Mouse (Mus musculus) kidney, postnatal 0 days (tissue): ENCODE measurements at regions not wholly inside any gene's neighbourhood (a gene's known extent, or its start where the extent isn't known, plus 50 kb on each side); places are given as distances from the start of the nearest gene placed in this dataset.

Source experiments
- ATAC-seq: fragments of 200-750 bp; cut with Nextera tagmentation; replicated peaks from 2 replicates; pipeline ENCODE4 v1.8.0; 2017; ENCODE audit warnings: low read depth, moderate number of reproducible peaks, moderate TSS enrichment, moderate library complexity; ENCODE audit not compliant: low FRiP score
- DNase-seq: peaks from one replicate; pipeline ENCODE4 v3.0.0-alpha.2; 2016; ENCODE audit warnings: low spot score
- H3K27ac ChIP-seq: fragments of 300-500 bp; sonication (generic); 2 replicates; pipeline ENCODE4 v1.5.1; 2014; ENCODE audit warnings: mild to moderate bottlenecking
- H3K27me3 ChIP-seq: fragments of 300-500 bp; sonication (generic); 2 replicates; pipeline ENCODE4 v1.6.1; 2014; ENCODE audit warnings: low read length, mixed read lengths; ENCODE audit not compliant: insufficient read depth
- H3K36me3 ChIP-seq: fragments of 300-500 bp; sonication (generic); 2 replicates; pipeline ENCODE4 v1.6.1; 2014; ENCODE audit warnings: low read length, mixed read lengths; ENCODE audit not compliant: insufficient read depth
- H3K4me1 ChIP-seq: fragments of 300-500 bp; sonication (generic); replicated peaks from 2 replicates; pipeline ENCODE4 v1.6.1; 2014; ENCODE audit warnings: antibody characterized with exemption, low read length, mixed read lengths; ENCODE audit not compliant: insufficient read depth
- H3K4me2 ChIP-seq: fragments of 300-500 bp; sonication (generic); 2 replicates; pipeline ENCODE4 v1.6.1; 2014; ENCODE audit warnings: mild to moderate bottlenecking, low read length, moderate library complexity, mixed read lengths
- H3K4me3 ChIP-seq: fragments of 300-500 bp; sonication (generic); replicated peaks from 2 replicates; pipeline ENCODE4 v1.5.1; 2014; ENCODE audit warnings: low read depth, low read length
- H3K9ac ChIP-seq: fragments of 300-500 bp; sonication (generic); 2 replicates; pipeline ENCODE4 v1.6.1; 2014; ENCODE audit warnings: low read depth, low read length
- H3K9me3 ChIP-seq: fragments of 300-500 bp; sonication (generic); replicated peaks from 2 replicates; pipeline ENCODE4 v1.6.1; 2016; ENCODE audit warnings: low read length, inconsistent platforms, mixed read lengths
- CTCF ChIP-seq: IDR thresholded peaks from 2 replicates; pipeline ENCODE4 v1.5.1; 2016; ENCODE audit warnings: antibody characterized with exemption, low read depth, mild to moderate bottlenecking, moderate library complexity
- WGBS: fragments of 180-500 bp; shearing (Covaris S2); extraction: QIAGEN DNeasy Blood & Tissue Kit; methylation state at CpG from one replicate; pipeline ENCODE4 v1.1.7; 2014; 5-methylcytosine and 5-hydroxymethylcytosine counted together

DNA sequence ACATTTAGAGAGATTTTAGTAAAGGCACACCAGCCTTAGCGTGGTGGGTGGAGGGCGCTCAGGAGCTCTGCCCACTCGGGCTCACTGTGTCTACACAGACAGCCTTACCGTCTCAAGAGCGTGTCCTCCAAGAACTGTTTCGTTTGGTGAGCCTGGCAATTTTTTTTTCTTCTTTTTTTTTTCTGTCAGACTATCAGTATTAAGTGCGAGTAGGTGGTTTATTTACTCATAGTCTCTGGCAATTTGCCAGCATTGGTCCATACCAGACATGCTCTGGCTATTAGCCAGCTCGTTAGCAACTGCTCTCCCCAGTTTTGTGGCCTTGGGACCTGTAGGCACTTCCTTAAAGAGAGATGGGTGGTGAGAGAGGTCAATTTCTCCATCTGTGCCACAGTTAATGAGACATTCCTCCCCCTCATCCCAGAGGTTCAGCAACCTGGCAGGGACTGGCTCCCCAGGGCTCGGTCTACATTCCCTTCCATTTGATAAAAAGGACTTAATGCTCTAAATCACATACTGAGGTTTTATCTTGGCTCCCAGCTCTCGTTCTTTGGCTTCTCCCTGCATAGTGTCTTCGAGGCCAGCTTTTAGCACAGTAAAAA lies 192.9 kb upstream of the Hs6st1 start:
- no peaks in the 10 kb centered on the region for H3K4me1 ChIP-seq
- no peaks in the 10 kb centered on the region for H3K36me3 ChIP-seq
- WGBS = 41% methylated on average over 11 of the region's 11 CpGs
- no peak overlapping the region for H3K9ac ChIP-seq
- peak; percentile 40 for DNase-seq
- no peak overlapping the region for H3K4me2 ChIP-seq
- H3K27ac ChIP-seq = no peak overlapping the region
- no peak for ATAC-seq
- no peak for TF ChIP-seq CTCF
- no peak overlapping the region for H3K4me3 ChIP-seq
- no peaks in the 10 kb centered on the region for H3K9me3 ChIP-seq
- no peaks in the 10 kb centered on the region for H3K27me3 ChIP-seq

DNA sequence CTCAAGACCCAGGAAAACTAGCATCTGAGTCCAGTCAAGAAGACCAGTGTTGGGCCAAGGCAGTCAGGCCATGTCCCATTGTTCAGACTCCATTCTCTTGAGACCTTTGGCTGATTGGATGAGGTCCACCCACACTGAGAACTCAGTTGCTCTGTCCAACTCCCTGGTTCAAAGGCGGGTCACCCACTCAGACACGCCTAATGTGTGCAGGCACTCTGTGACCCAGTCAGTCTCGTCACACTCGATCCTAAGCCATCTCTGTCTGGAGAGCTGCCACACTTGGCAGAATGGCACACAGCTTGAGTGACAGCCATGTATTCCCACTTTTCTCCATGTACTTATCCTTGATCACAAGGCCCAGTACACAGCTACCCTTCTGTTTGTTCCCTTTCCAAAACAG lies 189.8 kb upstream of the Hs6st1 start:
- DNase-seq (no peak), ATAC-seq (no peak)
- WGBS = 91% methylated on average over 4 of the region's 4 CpGs
- Histone ChIP-seq H3K27me3 (no peaks in the 10 kb centered on the region), H3K9ac (no peak overlapping the region), H3K27ac (no peak overlapping the region), H3K4me2 (no peak overlapping the region), H3K4me1 (no peaks in the 10 kb centered on the region), H3K4me3 (no peak overlapping the region), H3K9me3 (no peaks in the 10 kb centered on the region), H3K36me3 (no peaks in the 10 kb centered on the region)
- no peak for TF ChIP-seq CTCF

DNA sequence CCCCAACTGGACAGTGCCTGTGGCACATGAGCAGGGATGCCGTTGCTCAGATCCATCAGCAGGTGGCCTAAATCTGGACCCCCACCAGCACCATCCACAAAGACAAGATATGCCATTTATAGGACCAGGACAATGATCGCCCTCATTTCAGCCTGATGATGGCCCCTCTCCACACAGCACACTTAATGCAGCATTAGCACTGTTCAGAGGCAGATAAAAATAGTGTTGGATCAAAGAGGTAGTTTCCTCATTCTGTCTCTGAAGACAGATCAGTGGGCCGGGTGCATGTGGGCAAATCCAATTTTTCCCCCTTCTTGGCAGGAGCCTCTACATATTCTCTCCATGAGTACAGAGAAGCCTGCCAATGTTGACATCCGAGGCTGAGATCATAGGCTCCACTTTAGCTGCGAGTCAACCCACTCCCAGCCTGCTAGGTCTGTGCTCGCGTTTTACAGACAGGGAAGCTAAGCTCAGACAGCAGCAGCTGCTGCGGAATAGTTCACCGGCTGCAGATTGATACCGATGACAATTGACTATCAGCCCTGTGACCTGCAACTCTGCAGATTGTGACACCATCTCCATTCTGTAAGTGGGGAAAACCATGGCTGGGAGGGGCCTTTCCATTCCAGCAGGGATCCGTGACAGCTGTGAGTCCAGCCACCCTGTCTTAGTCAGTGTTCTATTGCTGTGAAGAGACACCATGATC lies 188.7 kb upstream of the Hs6st1 start:
- Histone ChIP-seq H3K27ac (no peak overlapping the region), H3K9ac (no peak overlapping the region), H3K4me3 (no peak overlapping the region), H3K27me3 (no peaks in the 10 kb centered on the region), H3K36me3 (no peaks in the 10 kb centered on the region), H3K9me3 (no peaks in the 10 kb centered on the region), H3K4me1 (no peaks in the 10 kb centered on the region), H3K4me2 (no peak overlapping the region)
- ATAC-seq (no peak), DNase-seq (no peak)
- TF ChIP-seq CTCF = no peak
- WGBS = 73% methylated on average over 11 of the region's 11 CpGs

DNA sequence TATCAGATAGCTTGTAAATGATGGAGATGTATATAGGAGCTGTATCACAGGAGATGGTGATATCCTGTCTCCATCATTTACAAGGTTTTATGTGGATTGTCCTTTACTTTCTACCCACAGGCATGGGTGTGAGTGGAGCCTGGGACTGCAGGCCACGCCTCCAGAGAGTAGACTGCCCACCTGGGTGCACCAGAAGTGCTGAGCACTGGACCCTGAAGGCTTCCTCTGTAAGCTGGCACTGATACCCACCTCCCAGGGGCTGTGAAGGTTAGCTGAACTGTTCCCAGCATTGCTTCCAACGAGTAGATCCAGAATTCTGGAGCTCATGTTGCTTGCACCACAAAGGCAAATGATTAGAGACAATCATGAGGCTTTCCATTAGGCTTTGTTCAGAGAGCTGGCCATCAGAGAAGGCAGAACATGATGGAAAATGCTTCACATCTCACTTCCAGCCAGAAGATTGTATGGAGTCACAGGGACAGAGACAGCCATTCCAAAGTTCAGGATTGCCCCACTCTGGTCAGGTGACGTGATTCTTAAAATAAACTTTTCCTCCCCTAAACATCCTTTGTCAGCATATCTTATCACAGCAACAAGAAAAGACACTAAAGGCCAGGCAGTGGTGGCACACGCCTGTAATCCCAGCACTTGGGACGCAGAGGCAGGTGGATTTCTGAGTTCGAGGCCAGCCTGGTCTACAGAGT lies 187.5 kb upstream of the Hs6st1 start:
- Histone ChIP-seq H3K27ac (no peak overlapping the region), H3K4me1 (no peaks in the 10 kb centered on the region; the same call in 1 of the 2 replicates), H3K9ac (no peak overlapping the region), H3K4me3 (no peak overlapping the region), H3K36me3 (no peaks in the 10 kb centered on the region), H3K9me3 (no peaks in the 10 kb centered on the region), H3K27me3 (no peaks in the 10 kb centered on the region), H3K4me2 (no peak overlapping the region)
- 76% methylated on average over 6 of the region's 6 CpGs for WGBS
- peak; percentile 51; the same call in 1 of the 2 replicates for ATAC-seq
- DNase-seq = no peak
- no peak for TF ChIP-seq CTCF

DNA sequence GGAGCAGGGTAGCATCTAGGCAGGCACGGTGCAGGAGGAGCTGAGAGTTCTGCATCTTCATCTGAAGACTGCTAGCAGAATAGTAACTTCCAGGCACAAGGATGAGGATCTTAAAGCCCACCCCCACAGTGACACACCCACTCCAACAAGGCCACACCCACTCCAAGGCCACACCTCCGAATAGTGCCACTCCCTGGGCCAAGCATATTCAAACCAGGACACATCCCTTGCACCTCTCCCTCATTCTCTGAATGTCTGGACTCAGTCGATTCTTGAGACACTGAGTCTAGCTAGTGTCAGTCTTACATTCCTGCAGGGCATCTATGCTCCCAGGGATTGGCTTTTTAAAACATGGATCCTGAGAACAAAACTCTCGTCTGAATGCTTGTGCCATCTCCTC lies 186.7 kb upstream of the Hs6st1 start:
- Histone ChIP-seq H3K9me3 (no peaks in the 10 kb centered on the region), H3K36me3 (no peaks in the 10 kb centered on the region), H3K27ac (no peak overlapping the region), H3K27me3 (no peaks in the 10 kb centered on the region), H3K4me2 (no peak overlapping the region), H3K4me1 (no peaks in the 10 kb centered on the region; the same call in 1 of the 2 replicates), H3K4me3 (no peak overlapping the region), H3K9ac (no peak overlapping the region)
- ATAC-seq (no peak), DNase-seq (no peak)
- 84% methylated on average over 4 of the region's 4 CpGs for WGBS
- TF ChIP-seq CTCF = no peak

DNA sequence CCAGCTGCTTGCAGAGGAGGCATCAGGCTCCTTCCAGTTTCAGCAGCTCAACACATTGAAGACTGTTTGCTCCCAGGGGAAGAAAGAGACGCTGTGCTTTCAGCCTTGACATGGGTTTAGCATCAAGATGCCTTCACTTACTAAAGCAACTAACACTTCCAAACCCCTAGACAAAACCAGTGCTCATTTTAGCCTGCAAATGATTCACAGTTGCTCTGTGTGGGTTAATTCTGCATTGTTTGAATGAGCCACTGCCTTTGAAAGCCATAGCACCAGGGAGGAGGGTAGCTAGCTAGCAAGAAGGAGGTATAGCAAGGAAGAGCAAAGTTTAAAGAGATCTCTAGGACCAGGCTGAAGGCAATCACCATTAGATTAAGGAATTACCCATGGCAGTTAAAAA lies 186.1 kb upstream of the Hs6st1 start:
- no peak overlapping the region for H3K27ac ChIP-seq
- H3K9ac ChIP-seq = no peak overlapping the region
- H3K4me1 ChIP-seq = no peaks in the 10 kb centered on the region; the same call in 1 of the 2 replicates
- no peaks in the 10 kb centered on the region for H3K27me3 ChIP-seq
- ATAC-seq (no peak), DNase-seq (no peak)
- no peaks in the 10 kb centered on the region for H3K36me3 ChIP-seq
- TF ChIP-seq CTCF = no peak
- H3K9me3 ChIP-seq = no peaks in the 10 kb centered on the region
- H3K4me3 ChIP-seq = no peak overlapping the region
- H3K4me2 ChIP-seq = no peak overlapping the region
- WGBS = 74% methylated on average over 1 of the region's 1 CpGs
